Mouse (Mus musculus): ENCODE data around the gene Cul9. TPM values are rescaled to one million over a fixed set of nuclear protein-coding genes. Genes with fewer than 3 reads are reported as not detected.
A peak's percentile ranks its signal among the peaks of the same experiment; 100 is the strongest.

Gene Cul9
- polyA plus RNA-seq, 1 experiment from 2014 or later, result 15.2 TPM

GRCm38 (mm10) chr17:46521963-46522668 is 24.1 kb downstream of the Cul9 start:
- no peak for ATAC-seq (ENCODE audit: low FRiP score, low read depth)
- no peaks in the 10 kb centered on the region for H3K9me3 ChIP-seq
- H3K27ac ChIP-seq (replicated peaks), result no peak overlapping the region
- no peaks in the 10 kb centered on the region for H3K4me1 ChIP-seq
- no peak overlapping the region for H3K9ac ChIP-seq (replicated peaks)
- 33% methylated on average over 24 of the region's 24 CpGs for WGBS
- H3K4me2 ChIP-seq (replicated peaks), result no peak overlapping the region
- no peak overlapping the region for H3K4me3 ChIP-seq
- peaks cover 6% of the 10 kb centered on the region; the same call in 1 of the 2 replicates for H3K36me3 ChIP-seq
- peaks cover 47% of the 10 kb centered on the region for H3K27me3 ChIP-seq

DNA sequence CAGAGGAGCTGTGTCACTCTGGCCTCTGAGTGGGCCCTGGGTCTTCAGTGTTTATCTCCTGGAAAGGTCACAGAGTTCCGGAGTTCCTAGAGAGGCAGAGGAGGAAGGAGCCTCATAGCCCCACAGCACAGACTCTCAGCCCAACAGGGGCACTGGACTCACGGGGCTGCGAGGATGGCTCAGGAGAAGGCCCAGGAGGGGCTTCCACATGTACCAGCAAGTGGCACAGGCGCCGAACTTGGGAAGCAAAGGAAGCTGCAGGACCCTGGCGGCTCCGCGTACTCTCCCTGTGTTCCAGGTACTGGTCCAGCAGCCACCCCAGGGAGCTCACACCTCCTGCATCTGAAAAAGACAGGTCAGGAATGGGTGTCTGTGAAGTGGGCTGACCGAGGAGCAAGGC is 25.0 kb downstream of the Cul9 start:
- no peak for ATAC-seq (ENCODE audit: low FRiP score, low read depth)
- H3K9me3 ChIP-seq, result no peaks in the 10 kb centered on the region
- 0 out of 2 replicates have a peak overlapping the region, but pooled peaks have one; percentile 23 for H3K4me2 ChIP-seq (replicated peaks)
- peaks cover 47% of the 10 kb centered on the region for H3K27me3 ChIP-seq
- H3K4me3 ChIP-seq, result no peak overlapping the region
- H3K9ac ChIP-seq (replicated peaks), result 0 out of 2 replicates have a peak overlapping the region, but pooled peaks have one; percentile 1
- no peaks in the 10 kb centered on the region for H3K4me1 ChIP-seq
- no peak overlapping the region for H3K27ac ChIP-seq (replicated peaks)
- H3K36me3 ChIP-seq, result peaks cover 3% of the 10 kb centered on the region; the same call in 1 of the 2 replicates
- 83% methylated on average over 9 of the region's 9 CpGs for WGBS

DNA sequence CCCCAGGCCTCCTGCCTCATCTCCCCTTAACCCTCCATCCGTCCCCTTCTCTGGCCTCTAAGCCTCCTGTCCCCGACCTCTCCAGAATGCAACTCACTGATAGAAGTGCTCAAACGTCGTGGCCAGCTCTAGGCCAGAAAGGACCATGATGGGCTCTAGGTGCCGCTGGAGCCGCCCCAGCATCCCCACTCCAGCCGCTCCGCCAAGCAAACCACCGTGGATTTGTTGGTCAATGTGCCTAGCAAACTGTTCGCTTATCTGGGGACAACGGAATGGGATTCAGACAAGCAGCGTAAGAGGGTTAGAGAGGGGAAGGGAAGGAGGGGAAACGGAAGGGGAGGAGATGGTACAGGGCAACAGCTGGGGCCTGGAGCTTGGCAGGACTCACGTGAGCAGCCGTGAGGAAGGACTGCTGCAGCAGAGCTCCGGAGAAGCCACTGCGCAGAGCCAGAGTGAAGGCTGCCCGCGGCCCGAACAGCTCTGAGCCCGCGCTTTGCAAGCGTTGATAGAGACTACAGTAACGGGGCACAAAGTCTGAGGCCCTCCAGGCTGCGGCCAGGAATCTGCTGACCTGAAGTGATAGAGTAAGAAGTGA is 25.7 kb downstream of the Cul9 start:
- WGBS, result 50% methylated on average over 25 of the region's 25 CpGs
- H3K4me2 ChIP-seq (replicated peaks), result peak overlapping the region; percentile 23; the same call in 1 of the 2 replicates
- peak overlapping the region; percentile 8; the same call in 1 of the 2 replicates for H3K27ac ChIP-seq (replicated peaks)

DNA sequence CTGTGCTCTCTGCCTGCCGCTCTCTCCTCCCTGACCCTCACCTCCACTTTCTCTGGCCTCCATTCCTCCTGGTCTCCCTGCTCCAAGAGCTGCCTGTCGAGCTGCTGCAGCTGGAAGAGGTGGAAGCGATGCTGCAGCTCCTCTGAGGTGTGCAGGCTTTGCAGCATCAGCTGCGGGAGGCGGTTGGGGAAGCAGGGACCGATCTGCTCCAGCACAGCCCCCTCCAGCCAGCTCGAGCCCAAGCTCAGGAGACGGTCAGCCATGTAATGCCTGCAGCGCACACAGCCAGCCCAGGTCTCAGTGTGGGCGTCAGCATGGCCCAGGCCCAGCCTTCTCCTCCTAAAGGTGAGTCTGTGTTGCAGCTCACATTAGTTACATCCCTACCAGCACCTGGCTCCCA is 26.2 kb downstream of the Cul9 start:
- Histone ChIP-seq H3K36me3 (no peaks in the 10 kb centered on the region), H3K9me3 (no peaks in the 10 kb centered on the region), H3K9ac (replicated peaks) (no peak overlapping the region), H3K4me2 (replicated peaks) (peak overlapping the region; percentile 23; the same call in 1 of the 2 replicates), H3K27me3 (peaks cover 45% of the 10 kb centered on the region), H3K4me1 (no peaks in the 10 kb centered on the region), H3K4me3 (no peak overlapping the region), H3K27ac (replicated peaks) (peak overlapping the region; percentile 8; the same call in 1 of the 2 replicates)
- ATAC-seq (ENCODE audit: low FRiP score, low read depth), result no peak
- WGBS, result 54% methylated on average over 10 of the region's 10 CpGs

More for the DNA sequence above, 25.7 kb downstream of the Cul9 start:
- H3K4me1 ChIP-seq, result no peaks in the 10 kb centered on the region
- H3K9ac ChIP-seq (replicated peaks), result 0 out of 2 replicates have a peak overlapping the region, but pooled peaks have one; percentile 1
- no peak overlapping the region for H3K4me3 ChIP-seq
- H3K27me3 ChIP-seq, result peaks cover 47% of the 10 kb centered on the region
- H3K36me3 ChIP-seq, result no peaks in the 10 kb centered on the region
- no peaks in the 10 kb centered on the region for H3K9me3 ChIP-seq
- ATAC-seq (ENCODE audit: low FRiP score, low read depth), result no peak

- H3K9ac ChIP-seq (replicated peaks), result no peak overlapping the region
- no peaks in the 10 kb centered on the region for H3K4me1 ChIP-seq
- no peaks in the 10 kb centered on the region for H3K36me3 ChIP-seq
- 72% methylated on average over 2 of the region's 2 CpGs for WGBS
- no peak for ATAC-seq (ENCODE audit: low FRiP score, low read depth)
- H3K4me3 ChIP-seq, result no peak overlapping the region
- no peak overlapping the region for H3K4me2 ChIP-seq (replicated peaks)
- H3K9me3 ChIP-seq, result no peaks in the 10 kb centered on the region
- no peaks in the 10 kb centered on the region for H3K27me3 ChIP-seq
- H3K27ac ChIP-seq (replicated peaks), result no peak overlapping the region
Observed at GRCm38 (mm10) chr17:46513329-46513728, 32.9 kb downstream of the Cul9 start.

DNA sequence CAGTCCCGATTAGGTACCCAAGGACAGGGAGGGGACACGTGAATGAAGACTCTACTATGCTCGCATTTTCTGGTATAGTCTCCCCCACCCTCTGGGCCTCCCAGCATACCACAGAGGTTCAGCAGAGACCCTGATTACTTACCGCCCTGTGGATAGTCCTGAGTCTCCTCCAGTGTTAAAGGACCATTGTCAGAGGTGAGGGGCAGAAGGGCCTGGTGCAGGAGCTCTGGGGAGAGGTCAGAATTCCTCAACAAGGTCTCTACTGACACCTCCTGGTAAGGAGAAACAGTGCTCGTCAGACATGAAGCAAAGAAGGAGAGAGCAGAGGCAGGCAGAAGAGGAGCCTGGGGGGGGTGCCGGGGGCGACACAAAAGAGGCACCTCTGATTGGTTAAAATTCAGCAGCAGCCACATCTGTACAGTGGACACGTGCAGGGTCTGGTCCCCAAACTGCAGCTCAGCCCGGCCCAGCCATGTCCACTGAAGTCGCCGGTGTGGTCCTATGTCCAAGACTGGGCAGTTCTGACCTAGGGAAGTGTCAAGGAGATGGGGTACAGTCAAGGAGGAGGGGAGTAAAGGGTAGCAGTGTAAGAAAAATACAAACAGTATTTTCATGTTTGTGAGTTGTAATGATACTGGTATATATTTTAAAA is 35.0 kb downstream of the Cul9 start:
- Histone ChIP-seq H3K27ac (replicated peaks) (no peak overlapping the region), H3K4me1 (no peaks in the 10 kb centered on the region), H3K4me3 (no peak overlapping the region), H3K4me2 (replicated peaks) (no peak overlapping the region), H3K9ac (replicated peaks) (0 out of 2 replicates have a peak overlapping the region, but pooled peaks have one; percentile 8), H3K36me3 (no peaks in the 10 kb centered on the region), H3K27me3 (no peaks in the 10 kb centered on the region), H3K9me3 (no peaks in the 10 kb centered on the region)
- 49% methylated on average over 11 of the region's 11 CpGs for WGBS
- peak; percentile 72 for ATAC-seq (ENCODE audit: low FRiP score, low read depth)

- no peak overlapping the region for H3K27ac ChIP-seq (replicated peaks)
- H3K9ac ChIP-seq (replicated peaks), result no peak overlapping the region
- H3K4me3 ChIP-seq, result no peak overlapping the region
- H3K36me3 ChIP-seq, result peaks cover 22% of the 10 kb centered on the region; the same call in 1 of the 2 replicates
- no peak for ATAC-seq (ENCODE audit: low FRiP score, low read depth)
- no peak overlapping the region for H3K4me2 ChIP-seq (replicated peaks)
- 88% methylated on average over 3 of the region's 3 CpGs for WGBS
- H3K27me3 ChIP-seq, result no peaks in the 10 kb centered on the region; the same call in 1 of the 2 replicates
- H3K9me3 ChIP-seq, result no peaks in the 10 kb centered on the region
- no peaks in the 10 kb centered on the region for H3K4me1 ChIP-seq
Observed at GRCm38 (mm10) chr17:46505617-46506016, 40.6 kb downstream of the Cul9 start.

DNA sequence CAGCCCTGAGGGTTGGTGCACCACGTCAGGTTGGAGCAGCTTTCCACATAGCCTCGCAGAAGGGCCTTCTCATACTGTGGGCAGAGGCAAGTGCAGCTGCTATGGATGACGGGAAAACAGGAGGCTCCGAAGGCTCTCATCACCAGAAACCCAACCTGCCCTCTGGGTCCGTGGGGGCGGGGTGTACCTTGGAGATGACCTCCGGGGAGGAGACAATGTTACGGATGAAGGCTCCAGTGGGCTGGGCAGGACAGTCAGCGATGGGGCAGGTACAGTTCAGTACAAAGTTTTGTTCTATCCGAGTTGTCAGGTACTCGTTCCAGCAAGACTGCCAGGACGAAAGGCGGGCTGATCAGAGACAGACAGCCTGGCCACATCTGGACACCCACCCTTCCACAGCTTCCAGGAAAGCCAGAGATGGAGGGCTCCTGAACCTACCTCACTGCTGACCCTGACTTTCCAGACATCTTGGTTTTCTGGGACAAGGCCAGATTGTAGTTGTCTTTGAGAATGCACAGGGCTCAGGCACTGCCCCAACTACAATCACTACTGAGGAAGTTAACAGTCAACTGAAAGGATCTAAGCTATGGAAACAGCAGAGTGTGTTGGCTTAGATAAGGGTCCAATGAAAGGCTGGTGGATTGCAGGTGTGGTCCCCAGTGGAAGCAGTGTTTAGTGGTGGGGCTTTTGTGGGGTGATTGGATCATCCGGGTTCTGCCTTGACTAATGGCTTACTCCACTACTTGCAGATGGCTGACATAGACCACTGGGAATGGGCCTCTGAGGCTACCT is 42.1 kb downstream of the Cul9 start:
- peaks cover 36% of the 10 kb centered on the region for H3K36me3 ChIP-seq
- 0 out of 2 replicates have a peak overlapping the region, but pooled peaks have one; percentile 4 for H3K9ac ChIP-seq (replicated peaks)
- H3K27ac ChIP-seq (replicated peaks), result no peak overlapping the region
- no peaks in the 10 kb centered on the region for H3K9me3 ChIP-seq
- no peak overlapping the region for H3K4me2 ChIP-seq (replicated peaks)
- H3K4me3 ChIP-seq, result no peak overlapping the region
- 83% methylated on average over 14 of the region's 14 CpGs for WGBS
- no peaks in the 10 kb centered on the region for H3K4me1 ChIP-seq
- no peaks in the 10 kb centered on the region; the same call in 1 of the 2 replicates for H3K27me3 ChIP-seq
- ATAC-seq (ENCODE audit: low FRiP score, low read depth), result no peak

DNA sequence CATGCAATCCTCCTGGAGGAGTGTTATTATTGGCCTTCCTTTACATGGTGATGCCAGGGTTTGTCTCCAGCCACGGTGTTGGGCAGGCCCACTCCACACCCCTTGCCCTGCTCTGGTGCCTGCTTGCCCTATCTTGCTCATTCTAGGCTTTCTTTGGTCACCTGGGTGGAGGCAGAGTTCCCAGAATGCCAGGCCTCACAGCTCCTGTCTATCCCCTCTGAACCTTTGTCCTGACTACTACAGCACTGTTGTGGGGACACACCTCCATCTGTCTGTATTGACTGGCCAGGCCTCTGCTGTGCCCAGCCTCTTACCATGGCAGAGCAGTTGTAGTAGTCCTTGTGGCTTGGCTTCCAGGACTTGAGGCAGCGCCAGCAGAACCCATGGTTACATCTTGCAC is 43.4 kb downstream of the Cul9 start:
- H3K4me2 ChIP-seq (replicated peaks), result no peak overlapping the region
- peaks cover 41% of the 10 kb centered on the region for H3K36me3 ChIP-seq
- H3K27me3 ChIP-seq, result no peaks in the 10 kb centered on the region; the same call in 1 of the 2 replicates
- H3K4me1 ChIP-seq, result 0 out of 2 replicates have a peak, but pooled peaks cover under 1% of the 10 kb centered on the region
- no peak for ATAC-seq (ENCODE audit: low FRiP score, low read depth)
- H3K9me3 ChIP-seq, result no peaks in the 10 kb centered on the region
- no peak overlapping the region for H3K4me3 ChIP-seq
- no peak overlapping the region for H3K27ac ChIP-seq (replicated peaks)
- H3K9ac ChIP-seq (replicated peaks), result no peak overlapping the region
- WGBS, result 86% methylated on average over 2 of the region's 2 CpGs

DNA sequence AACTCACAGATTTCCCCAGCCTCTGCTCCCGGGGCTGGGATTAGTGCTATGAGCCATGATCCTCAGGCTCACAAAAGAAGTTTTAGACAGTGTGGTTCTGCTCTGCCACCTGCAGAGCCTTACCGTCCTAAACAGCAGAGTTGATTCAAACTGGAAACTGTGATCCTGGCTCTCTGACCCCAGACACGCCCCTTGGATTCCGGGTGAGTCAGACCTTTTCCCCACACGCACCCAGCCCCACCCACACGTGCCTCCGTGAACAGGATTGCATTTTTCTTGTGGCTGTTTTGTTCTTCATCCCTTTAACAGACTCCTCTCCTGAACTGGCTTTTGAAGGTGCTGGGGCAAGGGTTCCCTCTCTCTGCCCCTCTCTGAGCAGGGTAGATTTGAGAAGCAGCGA is 48.2 kb downstream of the Cul9 start:
- Histone ChIP-seq H3K4me2 (replicated peaks) (no peak overlapping the region), H3K4me1 (peaks cover 9% of the 10 kb centered on the region; the same call in 1 of the 2 replicates), H3K9me3 (no peaks in the 10 kb centered on the region), H3K27ac (replicated peaks) (no peak overlapping the region), H3K27me3 (peaks cover 18% of the 10 kb centered on the region), H3K4me3 (no peak overlapping the region), H3K36me3 (peaks cover 37% of the 10 kb centered on the region), H3K9ac (replicated peaks) (no peak overlapping the region)
- no peak for ATAC-seq (ENCODE audit: low FRiP score, low read depth)
- 65% methylated on average over 8 of the region's 8 CpGs for WGBS
